Mouse (Mus musculus): ENCODE results near the gene Krtap5-2. TPM values are rescaled to one million over a fixed set of nuclear protein-coding genes. Genes with fewer than 3 reads are reported as not detected.
"Not testable (repeated sequence)": the region's sequence is repeated elsewhere in the genome, so short reads cannot be mapped to it uniquely, and the experiment has no call there.

Gene Krtap5-2
- total RNA-seq, 2 experiments from 2014 or later: not detected

GRCm38 (mm10) chr7:142159366-142159765 lies 16.4 kb downstream of the Krtap5-2 start:
- no peak overlapping the region for H3K27ac ChIP-seq
- intact Hi-C loops (cut with DNase I): no loop called here
- no peak for TF ChIP-seq CTCF (IDR thresholded peaks at IDR 0.05)
- no peak overlapping the region for H3K4me3 ChIP-seq
- no peak for DNase-seq (ENCODE audit: extremely low spot score in 1 of 2, low spot score in 2 of 2)

- DNase-seq (ENCODE audit: extremely low spot score in 1 of 2, low spot score in 2 of 2); H3K4me3 ChIP-seq; intact Hi-C loops (cut with DNase I); H3K27ac ChIP-seq: not testable (repeated sequence)
Measured at GRCm38 (mm10) chr7:142157013-142157412, 18.8 kb downstream of the Krtap5-2 start, which contains the start of gene Gm29735. Gene Gm29735, minus strand, starts transcription at chr7:142157113.

- Histone ChIP-seq H3K27ac (no peak overlapping the region), H3K4me3 (no peak overlapping the region)
- TF ChIP-seq CTCF (IDR thresholded peaks at IDR 0.05): no peak
- intact Hi-C loops (cut with DNase I): no loop called here
- DNase-seq (ENCODE audit: extremely low spot score in 1 of 2, low spot score in 2 of 2): no peak
Measured at GRCm38 (mm10) chr7:142155308-142155707, 20.5 kb downstream of the Krtap5-2 start.

GRCm38 (mm10) chr7:142152191-142152590 lies 23.6 kb downstream of the Krtap5-2 start:
- no peak for TF ChIP-seq CTCF (IDR thresholded peaks at IDR 0.05)
- DNase-seq (ENCODE audit: extremely low spot score in 1 of 2, low spot score in 2 of 2): no peak
- Histone ChIP-seq H3K4me3 (no peak overlapping the region), H3K27ac (no peak overlapping the region)
- intact Hi-C loops (cut with DNase I): no loop called here

GRCm38 (mm10) chr7:142148633-142149032 lies 27.2 kb downstream of the Krtap5-2 start:
- intact Hi-C loops (cut with DNase I): no loop called here
- no peak overlapping the region for H3K27ac ChIP-seq
- no peak overlapping the region for H3K4me3 ChIP-seq
- TF ChIP-seq CTCF (IDR thresholded peaks at IDR 0.05): no peak
- no peak for DNase-seq (ENCODE audit: extremely low spot score in 1 of 2, low spot score in 2 of 2)

- no peak overlapping the region for H3K27ac ChIP-seq
- peak; percentile 18 to 30 for DNase-seq (ENCODE audit: extremely low spot score in 1 of 2, low spot score in 2 of 2)
- TF ChIP-seq CTCF (IDR thresholded peaks at IDR 0.05): peak; percentile 60
- no peak overlapping the region for H3K4me3 ChIP-seq
- intact Hi-C loops (cut with DNase I): loop anchor here (1.0 kb wide), 1 partner anchor 104 kb away; no protein-coding TSS in a partner anchor
Measured at GRCm38 (mm10) chr7:142146033-142146432, 29.8 kb downstream of the Krtap5-2 start.

- intact Hi-C loops (cut with DNase I): no loop called here
- no peak for TF ChIP-seq CTCF (IDR thresholded peaks at IDR 0.05)
Measured at GRCm38 (mm10) chr7:142145413-142145940, 30.3 kb downstream of the Krtap5-2 start.

GRCm38 (mm10) chr7:142144507-142144906 lies 31.3 kb downstream of the Krtap5-2 start, which contains the start of gene Gm45337:
Gene Gm45337, minus strand, starts transcription at chr7:142144607.
- no peak for TF ChIP-seq CTCF (IDR thresholded peaks at IDR 0.05)
- intact Hi-C loops (cut with DNase I): no loop called here
- DNase-seq (ENCODE audit: extremely low spot score in 1 of 2, low spot score in 2 of 2): no peak
- no peak within 1 kb of the TSS for H3K27ac ChIP-seq
- H3K4me3 ChIP-seq: no peak within 1 kb of the TSS

More at GRCm38 (mm10) chr7:142145413-142145940, 30.3 kb downstream of the Krtap5-2 start:
- Histone ChIP-seq H3K27ac (no peak overlapping the region), H3K4me3 (no peak overlapping the region)
- peak in 1 of 2 experiments; percentile 11 for DNase-seq (ENCODE audit: extremely low spot score in 1 of 2, low spot score in 2 of 2)

- DNase-seq (ENCODE audit: extremely low spot score in 1 of 2, low spot score in 2 of 2); H3K4me3 ChIP-seq; intact Hi-C loops (cut with DNase I); H3K27ac ChIP-seq: not testable (repeated sequence)
Measured at GRCm38 (mm10) chr7:142143506-142144010, 32.2 kb downstream of the Krtap5-2 start.

GRCm38 (mm10) chr7:142140696-142141095 lies 35.1 kb downstream of the Krtap5-2 start:
- DNase-seq (ENCODE audit: extremely low spot score in 1 of 2, low spot score in 2 of 2): no peak
- no peak overlapping the region for H3K4me3 ChIP-seq
- no peak for TF ChIP-seq CTCF (IDR thresholded peaks at IDR 0.05)
- no peak overlapping the region for H3K27ac ChIP-seq
- intact Hi-C loops (cut with DNase I): no loop called here

GRCm38 (mm10) chr7:142135934-142136333 lies 39.9 kb downstream of the Krtap5-2 start, which contains the start of gene Gm39115:
Gene Gm39115, minus strand, starts transcription at chr7:142136034.
- H3K27ac ChIP-seq; DNase-seq (ENCODE audit: extremely low spot score in 1 of 2, low spot score in 2 of 2); intact Hi-C loops (cut with DNase I); H3K4me3 ChIP-seq: not testable (repeated sequence)

GRCm38 (mm10) chr7:142134206-142134995 lies 41.4 kb downstream of the Krtap5-2 start:
- Histone ChIP-seq H3K27ac (no peak overlapping the region), H3K4me3 (no peak overlapping the region)
- peak in 1 of 2 experiments; percentile 17 for DNase-seq (ENCODE audit: extremely low spot score in 1 of 2, low spot score in 2 of 2)
- TF ChIP-seq CTCF (IDR thresholded peaks at IDR 0.05): peak; percentile 48
- intact Hi-C loops (cut with DNase I): no loop called here

Measured in left cerebral cortex, adult 2 months (tissue).